Mouse (Mus musculus) testis, postnatal 14 days (tissue): ENCODE results near the gene Naa80.
"Not testable (repeated sequence)": the region's sequence is repeated elsewhere in the genome, so short reads cannot be mapped to it uniquely, and the experiment has no call there.

Experiments used
- DNase-seq: peaks from one replicate; pipeline ENCODE4 v3.0.0; 2021; ENCODE audit warnings: low spot score

The Naa80 gene

GRCm38 (mm10) chr9:107573774-107574173, 4.9 kb upstream of the Naa80 start:
- DNase-seq, result not testable (repeated sequence)

GRCm38 (mm10) chr9:107575579-107576356, 2.9 kb upstream of the Naa80 start:
- no peak for DNase-seq

- DNase-seq, result peak; percentile 73
These were observed 2.2 kb upstream of the Naa80 start, which contains the start of gene Hyal1 for GRCm38 (mm10) chr9:107576357-107577107. Hyal1 (plus strand) TSS chr9:107576927.

- no peak for DNase-seq
These were observed 816 bp upstream of the Naa80 start for GRCm38 (mm10) chr9:107577871-107578270.

GRCm38 (mm10) chr9:107579023-107579900, 575 bp downstream of the Naa80 start:
- DNase-seq, result no peak

GRCm38 (mm10) chr9:107580501-107581317, 2.0 kb downstream of the Naa80 start, which contains the start of gene Hyal3:
Hyal3 (plus strand) TSS chr9:107580818.
- DNase-seq, result peak; percentile 87

GRCm38 (mm10) chr9:107581584-107581983, 2.9 kb downstream of the Naa80 start:
- no peak for DNase-seq

- no peak for DNase-seq
These were observed 3.9 kb downstream of the Naa80 start for GRCm38 (mm10) chr9:107582509-107583062.

- no peak for DNase-seq
These were observed 4.5 kb downstream of the Naa80 start for GRCm38 (mm10) chr9:107583174-107583573.

- no peak for DNase-seq
These were observed 7.8 kb downstream of the Naa80 start for GRCm38 (mm10) chr9:107586504-107586903.

- peak; percentile 97 for DNase-seq
These were observed 8.5 kb downstream of the Naa80 start, which contains the start of gene Ifrd2 for GRCm38 (mm10) chr9:107586974-107587832. Ifrd2 (plus strand) TSS chr9:107587642.

GRCm38 (mm10) chr9:107587833-107588639, 9.3 kb downstream of the Naa80 start:
- DNase-seq, result no peak

GRCm38 (mm10) chr9:107590058-107590772, 11.5 kb downstream of the Naa80 start:
- no peak for DNase-seq

GRCm38 (mm10) chr9:107590773-107591060, 12.0 kb downstream of the Naa80 start:
- DNase-seq, result no peak

- no peak for DNase-seq
These were observed 14.7 kb downstream of the Naa80 start for GRCm38 (mm10) chr9:107593101-107593976.

GRCm38 (mm10) chr9:107594281-107595062, 15.8 kb downstream of the Naa80 start:
- no peak for DNase-seq
